Mouse (Mus musculus) left cerebral cortex, adult 8-10 months (tissue): Measurements from ENCODE around the gene Pramel1. TPM values are rescaled to one million over a fixed set of nuclear protein-coding genes. Genes with fewer than 3 reads are reported as not detected.
A peak's percentile ranks its signal among the peaks of the same experiment; 100 is the strongest.
"Not testable (repeated sequence)": the region's sequence is repeated elsewhere in the genome, so short reads cannot be mapped to it uniquely, and the experiment has no call there.

ENCODE experiments used
- DNase-seq, 2 experiments: peaks; one replicate each; pipeline ENCODE4 v3.0.0; 2022; ENCODE audit warnings: low spot score in 2 of 2
- total RNA-seq, 4 experiments: library from RNA; stranded (reverse); gene quantifications; 2 replicates each; pipeline ENCODE4 v1.2.4; 2022

Gene Pramel1
- under 1 TPM in 2 of 4 experiments, not detected in 2; 0.13 TPM for total RNA-seq

- DNase-seq: no peak
These were observed at the start of gene Pramel1 for GRCm38 (mm10) chr4:143394181-143394580. Gene Pramel1 (plus strand): TSS chr4:143394428.

GRCm38 (mm10) chr4:143345491-143345890 lies 48.7 kb upstream of the Pramel1 start:
- DNase-seq: not testable (repeated sequence)

- no peak for DNase-seq
These were observed 45.5 kb upstream of the Pramel1 start for GRCm38 (mm10) chr4:143348678-143349077.

GRCm38 (mm10) chr4:143349484-143349906 lies 44.7 kb upstream of the Pramel1 start, which contains the start of gene Lrrc38:
Gene Lrrc38 (plus strand): TSS chr4:143349757.
- DNase-seq: no peak

GRCm38 (mm10) chr4:143350047-143351015 lies 43.9 kb upstream of the Pramel1 start:
- no peak for DNase-seq

- DNase-seq: no peak
These were observed 41.9 kb upstream of the Pramel1 start for GRCm38 (mm10) chr4:143352301-143352700.

- no peak for DNase-seq
These were observed 32.7 kb upstream of the Pramel1 start for GRCm38 (mm10) chr4:143361520-143361919.

- no peak for DNase-seq
These were observed 27.7 kb upstream of the Pramel1 start for GRCm38 (mm10) chr4:143366415-143367041.

GRCm38 (mm10) chr4:143379480-143379879 lies 14.7 kb upstream of the Pramel1 start:
- DNase-seq: no peak

- DNase-seq: no peak
These were observed 14.1 kb upstream of the Pramel1 start for GRCm38 (mm10) chr4:143379931-143380715.

- DNase-seq: no peak
These were observed 13.6 kb upstream of the Pramel1 start for GRCm38 (mm10) chr4:143380716-143381004.

- no peak for DNase-seq
These were observed 12.1 kb upstream of the Pramel1 start for GRCm38 (mm10) chr4:143382163-143382562.

- DNase-seq: no peak
These were observed 10.6 kb upstream of the Pramel1 start for GRCm38 (mm10) chr4:143383646-143384045.

GRCm38 (mm10) chr4:143388955-143389702 lies 5.1 kb upstream of the Pramel1 start:
- DNase-seq: no peak

- DNase-seq: no peak
These were observed 17.5 kb downstream of the Pramel1 start for GRCm38 (mm10) chr4:143411566-143412218.

- peak; percentile 87 for DNase-seq
These were observed 18.2 kb downstream of the Pramel1 start, which contains the start of gene Pramef8 for GRCm38 (mm10) chr4:143412219-143413092. Gene Pramef8 (plus strand): TSS chr4:143412426.

GRCm38 (mm10) chr4:143413621-143414020 lies 19.4 kb downstream of the Pramel1 start:
- no peak for DNase-seq

- DNase-seq: no peak
These were observed 19.9 kb downstream of the Pramel1 start for GRCm38 (mm10) chr4:143414121-143414520.

GRCm38 (mm10) chr4:143426770-143427169 lies 32.5 kb downstream of the Pramel1 start:
- not testable (repeated sequence) for DNase-seq
